Mouse (Mus musculus) limb, embryonic 11.5 days (tissue): ENCODE measurements at regions not wholly inside any gene's neighbourhood (a gene's known extent, or its start where the extent isn't known, plus 50 kb on each side); places are given as distances from the start of the nearest gene placed in this dataset.

Experiments used
- ATAC-seq: fragments of 200-750 bp; cut with Nextera tagmentation; 2 replicates; pipeline ENCODE4 v1.8.0; 2017; ENCODE audit warnings: low read depth; ENCODE audit not compliant: insufficient number of reproducible peaks, low FRiP score, low TSS enrichment
- DNase-seq: peaks from one replicate; pipeline ENCODE4 v3.0.0-alpha.2; 2015; ENCODE audit warnings: low spot score
- H3K27ac ChIP-seq: fragments of 300-500 bp; sonication (generic); replicated peaks from 2 replicates; pipeline ENCODE4 v1.5.1; 2014; ENCODE audit warnings: low read depth, mild to moderate bottlenecking, low read length
- H3K27me3 ChIP-seq: fragments of 300-500 bp; sonication (generic); 2 replicates; pipeline ENCODE4 v1.6.1; 2014; ENCODE audit warnings: mild to moderate bottlenecking, low read length, mixed read lengths; ENCODE audit not compliant: control insufficient read depth, insufficient read depth
- H3K36me3 ChIP-seq: fragments of 300-500 bp; sonication (generic); 2 replicates; pipeline ENCODE4 v1.6.1; 2014; ENCODE audit warnings: mild to moderate bottlenecking, low read length, moderate library complexity, mixed read lengths; ENCODE audit not compliant: control insufficient read depth, insufficient read depth
- H3K4me1 ChIP-seq: fragments of 300-500 bp; sonication (generic); 2 replicates; pipeline ENCODE4 v1.6.1; 2014; ENCODE audit warnings: low read length, mixed read lengths; ENCODE audit not compliant: control insufficient read depth, insufficient read depth
- H3K4me2 ChIP-seq: fragments of 300-500 bp; sonication (generic); 2 replicates; pipeline ENCODE4 v1.6.1; 2014; ENCODE audit warnings: low read depth, mild to moderate bottlenecking, moderate library complexity; ENCODE audit not compliant: severe bottlenecking
- H3K4me3 ChIP-seq: fragments of 300-500 bp; sonication (generic); 2 replicates; pipeline ENCODE4 v1.5.1; 2014; ENCODE audit warnings: low read depth, low read length
- H3K9ac ChIP-seq: fragments of 300-500 bp; sonication (generic); 2 replicates; pipeline ENCODE4 v1.6.1; 2014; ENCODE audit warnings: mild to moderate bottlenecking, low read length
- H3K9me3 ChIP-seq: fragments of 300-500 bp; sonication (generic); 2 replicates; pipeline ENCODE4 v1.6.1; 2016; ENCODE audit warnings: low read length; ENCODE audit not compliant: control insufficient read depth
- WGBS: fragments of 180-500 bp; shearing (Covaris S2); extraction: QIAGEN DNeasy Blood & Tissue Kit; methylation state at CpG from one replicate; pipeline ENCODE4 v1.1.7; 2014; 5-methylcytosine and 5-hydroxymethylcytosine counted together

- H3K4me2 ChIP-seq: no peak overlapping the region
- H3K9me3 ChIP-seq: no peaks in the 10 kb centered on the region
- ATAC-seq (no peak), DNase-seq (no peak)
- H3K27ac ChIP-seq: no peak overlapping the region
- 95% methylated on average over 4 of the region's 4 CpGs for WGBS
- H3K4me1 ChIP-seq: no peaks in the 10 kb centered on the region
- no peak overlapping the region for H3K4me3 ChIP-seq
- H3K36me3 ChIP-seq: no peaks in the 10 kb centered on the region
- H3K27me3 ChIP-seq: no peaks in the 10 kb centered on the region
- no peak overlapping the region for H3K9ac ChIP-seq
Measured at GRCm38 (mm10) chr8:95988616-95989380, 100.5 kb upstream of the Got2 start.

DNA sequence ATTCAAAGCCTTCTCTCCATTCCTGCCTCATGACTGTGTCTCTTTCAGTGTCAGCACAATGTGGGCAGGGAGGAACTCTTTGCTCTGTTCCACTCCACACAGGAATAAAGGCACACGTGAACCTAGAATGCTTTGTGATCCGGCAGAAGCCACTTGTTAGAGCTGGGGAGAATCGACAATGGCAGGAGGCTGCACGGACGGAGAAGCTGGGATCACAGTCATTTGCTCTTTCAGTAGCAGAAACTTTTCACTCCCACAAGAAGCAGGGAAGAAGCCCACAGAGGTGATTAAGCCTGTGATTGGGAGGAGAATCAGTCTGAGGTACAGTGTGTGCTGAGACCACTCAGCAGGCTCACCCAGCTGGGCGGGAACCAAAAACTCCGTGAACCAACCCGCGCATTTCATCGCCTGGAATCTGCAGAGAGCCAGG, 98.7 kb upstream of the Got2 start:
- ATAC-seq (no peak), DNase-seq (peak; percentile 27)
- no peaks in the 10 kb centered on the region for H3K36me3 ChIP-seq
- H3K27ac ChIP-seq: no peak overlapping the region
- H3K4me3 ChIP-seq: no peak overlapping the region
- WGBS: 30% methylated on average over 10 of the region's 10 CpGs
- H3K4me2 ChIP-seq: peak overlapping the region; percentile 4; the same call in 1 of the 2 replicates
- no peaks in the 10 kb centered on the region for H3K4me1 ChIP-seq
- no peak overlapping the region for H3K9ac ChIP-seq
- no peaks in the 10 kb centered on the region for H3K9me3 ChIP-seq
- no peaks in the 10 kb centered on the region for H3K27me3 ChIP-seq

DNA sequence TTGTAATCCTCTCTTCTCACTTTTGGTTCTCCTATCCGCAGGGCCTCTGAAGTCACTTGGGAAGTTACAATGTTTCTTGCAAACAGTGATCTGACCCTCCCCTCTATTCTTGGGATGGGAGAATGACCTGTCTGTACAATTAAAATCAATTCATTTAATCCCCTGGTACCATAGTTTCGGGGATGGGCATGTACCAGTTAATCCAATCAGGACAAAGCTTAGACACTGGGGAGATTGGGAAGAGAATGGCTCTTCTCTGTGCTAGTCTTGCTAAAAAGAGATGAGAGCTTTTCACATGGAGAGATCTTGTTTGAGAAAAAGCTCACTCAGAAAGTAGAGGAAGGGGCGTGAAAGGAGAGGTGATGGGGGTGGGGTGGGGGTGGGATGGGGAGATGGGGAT, 98.1 kb upstream of the Got2 start:
- H3K36me3 ChIP-seq: no peaks in the 10 kb centered on the region
- H3K9ac ChIP-seq: no peak overlapping the region
- no peak overlapping the region for H3K27ac ChIP-seq
- ATAC-seq (no peak), DNase-seq (no peak)
- H3K27me3 ChIP-seq: no peaks in the 10 kb centered on the region
- 79% methylated on average over 3 of the region's 3 CpGs for WGBS
- H3K4me1 ChIP-seq: no peaks in the 10 kb centered on the region
- H3K4me3 ChIP-seq: no peak overlapping the region
- H3K9me3 ChIP-seq: no peaks in the 10 kb centered on the region
- H3K4me2 ChIP-seq: no peak overlapping the region

- Histone ChIP-seq H3K27ac (no peak overlapping the region), H3K4me1 (no peaks in the 10 kb centered on the region), H3K9ac (no peak overlapping the region), H3K4me2 (no peak overlapping the region), H3K9me3 (no peaks in the 10 kb centered on the region), H3K4me3 (no peak overlapping the region), H3K36me3 (no peaks in the 10 kb centered on the region), H3K27me3 (no peaks in the 10 kb centered on the region)
- WGBS: 66% methylated on average over 2 of the region's 2 CpGs
- ATAC-seq: no peak
- DNase-seq: no peak
Measured at GRCm38 (mm10) chr8:95983690-95984089, 95.3 kb upstream of the Got2 start.

DNA sequence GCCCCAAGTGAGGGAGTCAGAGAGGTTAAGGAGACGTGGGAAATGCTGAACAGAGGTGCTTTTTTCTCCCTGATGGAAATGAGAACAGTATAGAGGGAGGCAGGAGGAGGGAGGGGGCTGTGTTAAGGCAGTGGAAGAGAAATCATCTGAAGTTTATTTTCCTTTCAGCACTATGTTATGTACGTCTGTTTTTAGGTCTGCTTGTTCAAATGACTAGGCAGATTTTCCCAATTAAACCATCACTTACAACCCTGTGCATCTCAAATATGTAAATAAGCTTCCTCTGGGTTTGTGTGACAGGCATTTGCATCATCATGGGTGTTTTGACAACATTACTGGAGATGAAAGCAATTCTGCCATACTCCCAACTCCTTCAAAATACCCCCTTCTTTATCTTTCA, 92.1 kb upstream of the Got2 start:
- 40% methylated on average over 2 of the region's 2 CpGs for WGBS
- Histone ChIP-seq H3K9me3 (no peaks in the 10 kb centered on the region), H3K4me3 (no peak overlapping the region), H3K36me3 (no peaks in the 10 kb centered on the region), H3K27me3 (no peaks in the 10 kb centered on the region), H3K4me2 (no peak overlapping the region), H3K27ac (no peak overlapping the region), H3K9ac (no peak overlapping the region), H3K4me1 (no peaks in the 10 kb centered on the region)
- no peak for ATAC-seq
- no peak for DNase-seq

DNA sequence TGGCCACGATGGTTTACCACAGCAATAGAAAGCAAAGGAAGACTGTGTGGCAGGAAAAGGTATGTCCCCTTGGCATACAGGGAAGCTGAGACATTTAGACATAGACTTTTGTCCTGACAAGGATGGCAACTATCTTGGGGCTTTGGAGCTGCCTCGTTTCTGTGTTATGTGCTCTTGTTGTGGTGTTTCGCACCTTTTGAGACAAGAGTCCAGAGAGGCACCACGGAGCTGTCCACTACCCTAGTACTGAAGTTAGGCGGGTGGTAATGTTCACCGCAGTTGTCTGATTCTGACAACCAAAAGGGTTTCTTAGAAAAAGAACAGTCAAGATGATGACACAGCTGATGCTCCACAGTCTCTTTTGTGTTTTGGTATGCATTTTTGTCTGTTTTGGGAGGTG, 90.9 kb upstream of the Got2 start:
- Histone ChIP-seq H3K36me3 (no peaks in the 10 kb centered on the region), H3K4me1 (peaks cover 3% of the 10 kb centered on the region; the same call in 1 of the 2 replicates), H3K4me2 (no peak overlapping the region), H3K4me3 (no peak overlapping the region), H3K9me3 (no peaks in the 10 kb centered on the region), H3K9ac (no peak overlapping the region), H3K27ac (no peak overlapping the region), H3K27me3 (no peaks in the 10 kb centered on the region)
- WGBS: 60% methylated on average over 6 of the region's 6 CpGs
- DNase-seq (peak; percentile 81), ATAC-seq (no peak)

GRCm38 (mm10) chr8:95974889-95975288, 86.5 kb upstream of the Got2 start:
- no peak for DNase-seq
- Histone ChIP-seq H3K9ac (no peak overlapping the region), H3K27me3 (no peaks in the 10 kb centered on the region), H3K4me2 (no peak overlapping the region), H3K4me3 (no peak overlapping the region), H3K27ac (no peak overlapping the region), H3K9me3 (no peaks in the 10 kb centered on the region), H3K36me3 (no peaks in the 10 kb centered on the region), H3K4me1 (peaks cover 6% of the 10 kb centered on the region; the same call in 1 of the 2 replicates)
- 20% methylated on average over 4 of the region's 4 CpGs for WGBS
- no peak for ATAC-seq

DNA sequence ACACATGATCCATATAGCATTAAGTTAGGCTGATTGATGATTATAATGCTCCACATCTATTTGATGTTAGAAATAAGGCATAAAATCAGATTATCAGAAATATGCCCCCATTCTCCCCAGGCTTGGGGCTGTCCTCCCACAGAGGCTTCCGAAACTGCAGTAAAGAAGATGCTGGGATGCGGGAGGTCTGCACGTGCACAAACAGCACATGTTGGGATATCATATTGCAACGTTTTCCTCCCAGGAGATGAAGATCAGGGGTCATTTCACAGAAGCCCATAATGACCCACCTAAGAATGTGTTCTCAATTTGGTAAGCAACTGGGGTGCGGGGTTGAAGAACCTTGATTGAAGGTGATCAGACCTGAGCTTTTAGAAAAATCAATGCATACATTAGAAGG, 85.9 kb upstream of the Got2 start:
- H3K27ac ChIP-seq: no peak overlapping the region
- no peaks in the 10 kb centered on the region for H3K9me3 ChIP-seq
- H3K27me3 ChIP-seq: no peaks in the 10 kb centered on the region
- no peak overlapping the region for H3K4me3 ChIP-seq
- DNase-seq (peak; percentile 45), ATAC-seq (no peak; the same call in 1 of the 2 replicates)
- H3K36me3 ChIP-seq: no peaks in the 10 kb centered on the region
- H3K4me2 ChIP-seq: no peak overlapping the region
- H3K4me1 ChIP-seq: peaks cover 6% of the 10 kb centered on the region; the same call in 1 of the 2 replicates
- WGBS: 19% methylated on average over 5 of the region's 5 CpGs
- H3K9ac ChIP-seq: no peak overlapping the region
